Mouse (Mus musculus): ENCODE measurements around the gene Tarm1.

Tarm1 gene

GRCm38 (mm10) chr7:3502439-3502838 lies at the start of gene Tarm1:
Tarm1 (minus strand) TSS chr7:3502624.
- in situ Hi-C loops (cut with MboI, MseI): loop anchor here in 1 of 2 experiments (5.0 kb wide), 1 partner anchor 65 kb away; no protein-coding TSS in a partner anchor

GRCm38 (mm10) chr7:3505913-3506312 lies 3.5 kb upstream of the Tarm1 start:
- in situ Hi-C loops (cut with MboI, MseI): no loop called here

GRCm38 (mm10) chr7:3500406-3500805 lies 2.0 kb downstream of the Tarm1 start:
- in situ Hi-C loops (cut with MboI, MseI): loop anchor here in 1 of 2 experiments (5.0 kb wide), 1 partner anchor 67 kb away; no protein-coding TSS in a partner anchor

- in situ Hi-C loops (cut with MboI, MseI): loop anchor here (25.0 kb wide), 2 partner anchors 380 to 1130 kb away; partner anchors contain the start of gene Ptprh (in 1 of the 2)
Measured at GRCm38 (mm10) chr7:3481948-3482608, 20.3 kb downstream of the Tarm1 start.

- in situ Hi-C loops (cut with MboI, MseI): loop anchor here (25.0 kb wide), 2 partner anchors 386 to 1136 kb away; partner anchors contain the start of gene Ptprh (in 1 of the 2)
Measured at GRCm38 (mm10) chr7:3476728-3477127, 25.7 kb downstream of the Tarm1 start.

- in situ Hi-C loops (cut with MboI, MseI): loop anchor here (25.0 kb wide), 2 partner anchors 388 to 1138 kb away; partner anchors contain the start of gene Ptprh (in 1 of the 2)
Measured at GRCm38 (mm10) chr7:3474291-3475080, 27.9 kb downstream of the Tarm1 start.

- in situ Hi-C loops (cut with MboI, MseI): no loop called here
Measured at GRCm38 (mm10) chr7:3472774-3473173, 29.6 kb downstream of the Tarm1 start.

GRCm38 (mm10) chr7:3468614-3469013 lies 33.8 kb downstream of the Tarm1 start:
- in situ Hi-C loops (cut with MboI, MseI): no loop called here

- in situ Hi-C loops (cut with MboI, MseI): no loop called here
Measured at GRCm38 (mm10) chr7:3463306-3463705, 39.1 kb downstream of the Tarm1 start.

- in situ Hi-C loops (cut with MboI, MseI): no loop called here
Measured at GRCm38 (mm10) chr7:3460261-3460660, 42.2 kb downstream of the Tarm1 start.

GRCm38 (mm10) chr7:3457841-3458217 lies 44.6 kb downstream of the Tarm1 start:
- in situ Hi-C loops (cut with MboI, MseI): no loop called here

- in situ Hi-C loops (cut with MboI, MseI): no loop called here
Measured at GRCm38 (mm10) chr7:3457111-3457840, 45.1 kb downstream of the Tarm1 start.

GRCm38 (mm10) chr7:3453486-3454183 lies 48.8 kb downstream of the Tarm1 start:
- in situ Hi-C loops (cut with MboI, MseI): no loop called here

- in situ Hi-C loops (cut with MboI, MseI): no loop called here
Measured at GRCm38 (mm10) chr7:3452821-3453485, 49.5 kb downstream of the Tarm1 start.

GRCm38 (mm10) chr7:3451161-3451560 lies 51.3 kb downstream of the Tarm1 start:
- in situ Hi-C loops (cut with MboI, MseI): no loop called here

GRCm38 (mm10) chr7:3450671-3451070 lies 51.8 kb downstream of the Tarm1 start:
- in situ Hi-C loops (cut with MboI, MseI): no loop called here

- in situ Hi-C loops (cut with MboI, MseI): no loop called here
Measured at GRCm38 (mm10) chr7:3448737-3449454, 53.5 kb downstream of the Tarm1 start.

GRCm38 (mm10) chr7:3447026-3447425 lies 55.4 kb downstream of the Tarm1 start:
- in situ Hi-C loops (cut with MboI, MseI): no loop called here

- in situ Hi-C loops (cut with MboI, MseI): no loop called here
Measured at GRCm38 (mm10) chr7:3446584-3446983, 55.8 kb downstream of the Tarm1 start.

- in situ Hi-C loops (cut with MboI, MseI): loop anchor here in 1 of 2 experiments (5.0 kb wide), 1 partner anchor 107 kb away; no protein-coding TSS in a partner anchor
Measured at GRCm38 (mm10) chr7:3444678-3445077, 57.7 kb downstream of the Tarm1 start.

Data from T-helper 17 cell (primary cell).